Comparison of ENCODE assay signal across 16 mouse cellular contexts in the genomic region with DNA sequence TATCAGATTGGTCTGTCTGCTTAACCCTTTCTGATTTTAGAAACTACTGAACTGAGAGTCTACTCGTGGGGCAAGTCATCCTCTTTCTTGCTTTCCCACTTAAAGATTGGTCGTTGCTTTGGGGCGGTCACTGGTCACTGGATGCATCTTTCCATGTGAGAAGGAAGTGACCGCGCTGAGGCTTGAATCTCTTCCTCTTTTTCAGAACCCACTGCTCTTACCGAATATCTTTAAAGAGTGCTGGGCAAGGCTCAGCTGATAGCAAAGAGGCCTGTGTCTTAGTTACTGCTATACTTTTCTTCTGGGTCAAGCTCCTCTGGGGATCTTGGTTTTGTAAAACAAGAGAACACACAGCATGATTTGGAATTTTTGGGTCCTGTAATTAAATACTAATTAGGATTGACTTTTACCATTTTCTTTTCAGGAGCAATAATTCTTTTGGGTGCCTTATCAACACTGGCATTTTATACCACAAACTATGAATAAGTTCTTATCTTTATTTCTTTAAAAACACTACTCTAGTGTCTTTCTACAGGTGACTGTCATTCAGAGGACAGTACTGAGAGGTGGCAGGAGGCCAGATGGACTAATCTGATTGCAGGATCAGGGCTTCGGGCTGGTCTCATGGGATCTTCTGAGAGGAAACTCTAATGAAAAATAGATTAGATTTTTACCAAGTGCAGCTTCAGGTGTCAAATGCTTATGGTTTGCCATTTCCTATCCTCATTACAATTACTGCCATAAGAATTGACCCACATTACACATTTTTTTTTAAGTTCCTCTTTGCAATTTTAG.
"Had no signal": no experiment of that assay in that cellular context is flagged by ENCODE, and none has a peak within 500 bp of the region (broad histone marks: within the 10 kb centered on the region; RNA-seq: fewer than 3 reads in every experiment).

No protein-coding gene starts in this region.

- ATAC-seq: lung, postnatal 0 days; midbrain, embryonic 15.5 days had no signal

- H3K27me3 ChIP-seq: liver, embryonic 15.5 days; midbrain, embryonic 15.5 days; neural tube, embryonic 13.5 days had no signal

- H3K4me2 ChIP-seq: liver, embryonic 11.5 days; liver, embryonic 15.5 days; midbrain, embryonic 15.5 days; neural tube, embryonic 13.5 days had no signal

- H3K4me3 ChIP-seq: layer of hippocampus, adult 2 months; limb, embryonic 10.5 days; liver, embryonic 15.5 days; midbrain, embryonic 15.5 days; neural tube, embryonic 13.5 days had no signal

- H3K36me3 ChIP-seq: limb, embryonic 10.5 days; liver, embryonic 15.5 days; midbrain, embryonic 15.5 days; neural tube, embryonic 13.5 days had no signal

- H3K27ac ChIP-seq: layer of hippocampus, adult 2 months; limb, embryonic 10.5 days; liver, embryonic 15.5 days; midbrain, embryonic 15.5 days; neural tube, embryonic 13.5 days had no signal

- DNase-seq: kidney, adult 18-20 months; kidney, postnatal 10 days; kidney, postnatal 4 days; lung, adult 2 months; lung, postnatal 4 days; right cerebral cortex, adult 18-20 months; right cerebral cortex, postnatal 25 days; thymus, adult 2 months; thymus, postnatal 25 days had no signal

- H3K9me3 ChIP-seq: limb, embryonic 10.5 days; liver, embryonic 15.5 days; midbrain, embryonic 15.5 days; neural tube, embryonic 13.5 days had no signal

- H3K9ac ChIP-seq: liver, embryonic 15.5 days; midbrain, embryonic 15.5 days; neural tube, embryonic 13.5 days had no signal

- H3K4me1 ChIP-seq: limb, embryonic 10.5 days; liver, embryonic 15.5 days; midbrain, embryonic 15.5 days; neural tube, embryonic 13.5 days had no signal
